Mouse (Mus musculus): ENCODE results near the gene Tenm1.

DNA sequence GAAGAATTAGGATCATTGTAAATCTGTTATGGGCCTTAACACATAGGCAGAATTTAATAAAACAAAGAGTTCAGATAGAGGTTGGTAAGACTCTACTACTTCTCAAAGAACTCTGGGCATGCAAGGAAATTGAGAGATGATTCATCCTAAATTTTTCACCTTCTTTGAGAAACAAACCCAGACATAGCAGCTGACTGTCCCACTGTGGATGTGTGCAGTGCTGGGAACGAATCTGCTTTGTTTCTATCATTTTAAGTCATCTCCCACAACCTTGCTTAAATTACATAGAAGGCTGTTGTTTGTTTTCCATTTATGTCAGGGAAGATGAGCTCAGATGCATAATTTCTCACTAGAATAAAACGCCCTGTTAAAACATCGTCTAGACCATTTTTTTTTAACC is 31.0 kb downstream of the Tenm1 start:
- TF ChIP-seq CTCF (IDR thresholded peaks at IDR 0.05; ENCODE audit: extremely low read depth, insufficient read length, insufficient replicate concordance, low read depth, low read length), result no peak
- no peak for TF ChIP-seq POLR2A (IDR thresholded peaks at IDR 0.05; ENCODE audit: low read depth, low read length)

All from small intestine, adult 2 months (tissue).